Mouse (Mus musculus) thymus, adult 2 months (tissue): Measurements from ENCODE around the gene Lyst.

ENCODE experiments used
- CTCF ChIP-seq: fragments of 200-500 bp; IDR thresholded peaks from 2 replicates; pipeline ENCODE4 v1.5.1; 2012; ENCODE audit warnings: mild to moderate bottlenecking, control low read depth, low read length, moderate library complexity, borderline replicate concordance; ENCODE audit not compliant: control insufficient read depth, poor library complexity, insufficient read depth; ENCODE audit errors: extremely low read depth
- POLR2A ChIP-seq: fragments of 200-500 bp; IDR thresholded peaks from 2 replicates; pipeline ENCODE4 v1.6.1; 2012; ENCODE audit warnings: mild to moderate bottlenecking, low read length, control low read depth, moderate library complexity; ENCODE audit not compliant: control insufficient read depth, poor library complexity, insufficient read depth; ENCODE audit errors: extremely low read depth

GRCm38 (mm10) chr13:13775778-13776494, 185.7 kb downstream of the Lyst start:
- TF ChIP-seq POLR2A (no peak), CTCF (no peak)
